Mouse (Mus musculus): ENCODE results near the gene Fancf. TPM values are rescaled to one million over a fixed set of nuclear protein-coding genes. Genes with fewer than 3 reads are reported as not detected.

Fancf gene
- polyA plus RNA-seq, 1 experiment from 2014 or later = 11.1 TPM

DNA sequence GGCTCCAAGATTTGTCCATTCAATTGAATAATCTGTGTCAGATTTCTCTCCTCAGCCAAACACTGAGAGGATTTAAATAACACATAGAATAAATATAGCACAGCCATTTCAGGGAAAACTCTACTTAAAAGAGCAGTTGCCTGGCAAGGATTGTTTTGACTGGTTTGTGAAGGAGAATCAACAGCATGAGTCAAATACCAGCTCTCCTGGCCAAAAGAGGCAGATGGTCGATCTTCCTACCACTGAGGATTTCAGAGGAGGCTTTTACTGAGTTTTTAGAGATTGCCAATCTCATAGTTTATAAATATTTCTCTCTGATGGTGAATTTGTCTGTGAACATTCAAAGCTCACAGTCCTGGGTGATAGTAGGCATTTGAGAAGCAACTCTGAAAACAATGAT is 42.2 kb downstream of the Fancf start:
- no peaks in the 10 kb centered on the region for H3K4me1 ChIP-seq
- H3K27ac ChIP-seq = no peak overlapping the region
- H3K36me3 ChIP-seq = no peaks in the 10 kb centered on the region
- no peaks in the 10 kb centered on the region for H3K9me3 ChIP-seq
- no peak for DNase-seq (ENCODE audit: low spot score)
- no peaks in the 10 kb centered on the region for H3K27me3 ChIP-seq (ENCODE audit: insufficient read depth, poor library complexity, severe bottlenecking)
- 60% methylated on average over 1 of the region's 1 CpGs for WGBS
- no peak overlapping the region for H3K4me3 ChIP-seq

DNA sequence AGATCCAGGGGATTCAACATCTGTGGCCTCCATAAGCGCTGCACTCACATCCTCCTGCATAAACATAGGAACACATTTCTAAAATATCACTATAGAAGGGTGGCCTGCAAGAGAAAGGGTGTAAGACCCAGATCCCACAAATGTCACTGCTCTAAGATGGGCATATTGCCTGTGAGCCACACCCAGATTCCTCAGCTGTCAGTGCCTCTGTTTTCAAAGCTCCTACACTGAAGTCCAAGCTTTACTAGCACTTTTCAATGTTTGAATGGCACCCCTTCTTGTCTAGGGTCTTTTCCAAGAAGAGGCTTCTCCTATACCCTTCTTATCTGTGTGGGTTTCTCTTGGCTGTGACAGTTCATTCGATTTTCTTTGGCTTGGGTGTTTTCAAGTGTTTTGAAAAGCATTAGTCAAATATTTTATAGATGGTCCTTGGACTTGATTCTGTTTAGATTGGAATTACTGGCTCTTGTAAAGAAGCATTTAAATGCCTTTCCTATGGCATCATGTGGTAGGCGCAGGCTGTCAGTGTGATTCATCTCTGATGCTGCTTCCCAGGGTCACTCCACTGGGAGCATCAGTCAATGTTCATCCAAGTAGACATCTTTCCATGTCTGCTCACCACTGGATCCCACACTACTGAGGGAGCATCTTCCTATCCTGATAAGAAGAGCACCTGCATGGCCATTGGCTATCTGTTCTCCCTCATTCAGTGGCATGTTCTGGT is 43.7 kb downstream of the Fancf start:
- no peak for DNase-seq (ENCODE audit: low spot score)
- H3K27ac ChIP-seq = no peak overlapping the region
- H3K4me3 ChIP-seq = no peak overlapping the region
- H3K27me3 ChIP-seq (ENCODE audit: insufficient read depth, poor library complexity, severe bottlenecking) = no peaks in the 10 kb centered on the region
- 55% methylated on average over 3 of the region's 3 CpGs for WGBS
- no peaks in the 10 kb centered on the region for H3K36me3 ChIP-seq
- no peaks in the 10 kb centered on the region for H3K9me3 ChIP-seq
- no peaks in the 10 kb centered on the region for H3K4me1 ChIP-seq

DNA sequence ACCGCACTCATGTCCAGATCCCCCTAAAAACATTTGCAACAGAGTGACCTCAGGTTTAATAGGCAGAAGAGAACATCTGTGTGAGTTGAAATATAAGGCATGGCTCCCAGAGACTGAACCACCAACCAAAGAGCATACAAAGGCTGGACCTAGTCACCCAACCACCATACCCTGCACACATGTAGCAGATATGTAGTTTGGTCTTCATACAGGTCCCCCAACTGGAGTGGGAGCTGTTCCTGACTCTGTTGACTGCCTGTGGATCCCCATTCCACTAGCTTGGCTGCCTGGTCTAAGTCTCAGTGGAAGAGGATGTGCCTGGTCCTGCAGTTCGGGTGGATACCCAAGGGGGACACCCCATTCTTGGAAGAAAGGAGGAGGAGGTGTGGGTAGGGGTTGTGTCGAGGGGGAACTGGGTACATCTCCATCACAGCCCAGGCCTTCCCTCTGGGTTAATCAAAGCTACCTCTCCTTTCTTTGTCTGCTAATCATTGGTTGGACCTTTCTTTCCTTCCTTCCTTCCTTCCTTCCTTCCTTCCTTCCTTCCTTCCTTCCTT is 45.7 kb downstream of the Fancf start:
- Histone ChIP-seq H3K4me3 (no peak overlapping the region), H3K27ac (no peak overlapping the region), H3K4me1 (no peaks in the 10 kb centered on the region), H3K27me3 (ENCODE audit: insufficient read depth, poor library complexity, severe bottlenecking) (no peaks in the 10 kb centered on the region), H3K36me3 (no peaks in the 10 kb centered on the region), H3K9me3 (no peaks in the 10 kb centered on the region)
- no peak for DNase-seq (ENCODE audit: low spot score)
- WGBS = 56% methylated on average over 3 of the region's 3 CpGs

DNA sequence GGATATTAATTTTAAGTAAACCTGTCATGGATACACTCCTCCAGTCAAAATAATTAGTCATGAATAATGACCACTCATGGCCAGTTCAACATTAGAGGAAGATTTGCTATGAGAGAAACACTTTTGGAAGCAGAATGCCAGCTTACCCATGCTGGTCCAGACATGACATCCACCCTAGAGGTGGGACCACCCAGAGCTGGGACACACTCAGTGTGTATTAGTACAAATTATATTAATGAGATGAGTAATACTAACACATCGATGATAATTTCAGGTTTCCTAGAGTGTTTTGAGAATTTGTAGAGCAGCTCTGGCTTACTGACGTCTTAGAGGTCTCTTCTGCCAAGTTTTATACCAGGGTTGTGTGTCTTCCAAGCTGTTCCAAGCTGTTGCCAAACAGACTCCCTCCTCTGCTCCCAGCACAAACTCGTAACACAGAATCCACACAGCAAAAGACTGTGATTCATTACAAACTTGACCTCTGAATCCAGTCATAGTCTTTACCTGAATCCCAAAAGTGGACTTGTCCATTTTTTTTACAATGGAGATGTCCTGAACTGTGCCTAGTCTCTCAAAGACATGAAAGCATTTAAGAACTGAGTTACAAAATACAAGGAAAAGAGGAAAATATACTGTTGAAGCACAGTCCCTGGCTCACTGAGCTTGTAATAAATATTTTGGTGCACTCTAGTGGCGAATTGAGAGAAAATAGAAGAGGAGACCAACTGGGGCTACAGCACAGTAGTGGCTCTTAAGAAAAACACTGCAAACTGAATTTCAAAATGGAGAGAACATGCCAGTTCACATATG is 46.4 kb downstream of the Fancf start:
- Histone ChIP-seq H3K27me3 (ENCODE audit: insufficient read depth, poor library complexity, severe bottlenecking) (no peaks in the 10 kb centered on the region), H3K4me3 (no peak overlapping the region), H3K36me3 (no peaks in the 10 kb centered on the region), H3K27ac (no peak overlapping the region), H3K4me1 (no peaks in the 10 kb centered on the region), H3K9me3 (no peaks in the 10 kb centered on the region)
- DNase-seq (ENCODE audit: low spot score) = no peak
- WGBS = 52% methylated on average over 4 of the region's 4 CpGs

Other genes with a start within 250 kb of the Fancf start
- gene Slc17a6, start 240.3 kb downstream of the Fancf start, polyA plus RNA-seq (2016; fragmentation: Nextera tagmentation; extraction: Ambion mirVana) = not detected in 2 replicates
- gene Gas2, start 252 bp downstream of the Fancf start, polyA plus RNA-seq (2016; fragmentation: Nextera tagmentation; extraction: Ambion mirVana) = 7.2 and 11.2 TPM in 2 replicates
- gene Svip, start 143.8 kb upstream of the Fancf start, polyA plus RNA-seq (2016; fragmentation: Nextera tagmentation; extraction: Ambion mirVana) = 10.2 and 19.4 TPM in 2 replicates
- gene 1700015G11Rik, start 153.5 kb upstream of the Fancf start, polyA plus RNA-seq (2016; fragmentation: Nextera tagmentation; extraction: Ambion mirVana) = not detected in 2 replicates

Data from heart, embryonic 10.5 days (tissue).